Mouse (Mus musculus) cerebellum, adult (tissue): ENCODE measurements at regions not wholly inside any gene's neighbourhood (a gene's known extent, or its start where the extent isn't known, plus 50 kb on each side); places are given as distances from the start of the nearest gene placed in this dataset.
A peak's percentile ranks its signal among the peaks of the same experiment; 100 is the strongest.

ENCODE experiments used
- ATAC-seq: cut with Nextera tagmentation; 2 replicates; pipeline ENCODE4 v1.9.2; 2017; ENCODE audit warnings: mild to moderate bottlenecking, moderate library complexity, mixed read lengths; ENCODE audit not compliant: insufficient number of reproducible peaks, low FRiP score, low TSS enrichment

DNA sequence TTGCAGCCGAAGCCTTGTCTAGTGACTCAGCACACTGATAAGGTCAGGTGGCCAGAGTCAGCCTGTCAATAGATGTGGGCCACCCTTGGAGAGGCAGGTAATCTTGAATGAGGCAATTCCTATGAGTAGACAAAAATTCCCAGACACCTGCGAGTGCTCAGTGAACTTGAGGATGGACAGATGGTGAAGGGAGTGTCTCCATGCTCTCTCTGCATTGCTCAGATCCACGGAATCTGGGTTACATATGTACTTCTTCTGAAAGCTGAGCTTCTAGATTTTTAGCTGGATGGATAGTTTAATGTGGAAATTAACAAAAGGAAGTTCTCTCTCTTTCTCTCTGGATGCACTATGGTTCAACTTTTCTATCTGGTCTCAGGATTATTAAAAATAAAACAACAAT, 396.6 kb upstream of the Fbxo33 start:
- ATAC-seq = no peak

GRCm38 (mm10) chr12:59599785-59600184, 380.3 kb upstream of the Fbxo33 start:
- ATAC-seq = no peak

GRCm38 (mm10) chr12:59589354-59589753, 369.8 kb upstream of the Fbxo33 start:
- no peak for ATAC-seq

GRCm38 (mm10) chr12:59582587-59582986, 363.1 kb upstream of the Fbxo33 start:
- no peak for ATAC-seq

- no peak for ATAC-seq
Observed at GRCm38 (mm10) chr12:59579694-59580093, 360.2 kb upstream of the Fbxo33 start.

GRCm38 (mm10) chr12:59563960-59564359, 344.4 kb upstream of the Fbxo33 start:
- ATAC-seq = no peak

GRCm38 (mm10) chr12:59539788-59540187, 320.3 kb upstream of the Fbxo33 start:
- ATAC-seq = no peak

- no peak for ATAC-seq
Observed at GRCm38 (mm10) chr12:59530521-59530920, 311.0 kb upstream of the Fbxo33 start.

- no peak for ATAC-seq
Observed at GRCm38 (mm10) chr12:59523368-59523767, 303.8 kb upstream of the Fbxo33 start.

GRCm38 (mm10) chr12:59521946-59522345, 302.4 kb upstream of the Fbxo33 start:
- no peak for ATAC-seq

DNA sequence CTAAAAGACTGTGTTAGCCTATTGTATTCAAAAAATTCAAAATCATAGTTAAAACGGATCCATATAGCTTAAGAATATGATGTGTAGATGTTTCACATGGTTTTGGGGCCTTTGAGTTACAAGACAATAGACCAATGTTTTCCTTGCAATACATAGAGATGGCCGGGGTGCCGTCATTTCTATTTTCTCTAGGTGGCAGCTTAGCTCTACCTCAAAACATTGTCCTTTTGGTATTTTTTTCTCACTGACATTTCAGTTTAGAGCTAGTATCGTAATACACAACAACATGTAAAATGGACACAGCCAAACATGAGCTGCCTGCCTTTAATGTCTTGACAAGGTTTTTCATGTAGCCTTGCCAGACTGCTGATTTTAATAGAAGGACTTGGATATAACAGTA, 290.3 kb upstream of the Fbxo33 start:
- ATAC-seq = no peak

DNA sequence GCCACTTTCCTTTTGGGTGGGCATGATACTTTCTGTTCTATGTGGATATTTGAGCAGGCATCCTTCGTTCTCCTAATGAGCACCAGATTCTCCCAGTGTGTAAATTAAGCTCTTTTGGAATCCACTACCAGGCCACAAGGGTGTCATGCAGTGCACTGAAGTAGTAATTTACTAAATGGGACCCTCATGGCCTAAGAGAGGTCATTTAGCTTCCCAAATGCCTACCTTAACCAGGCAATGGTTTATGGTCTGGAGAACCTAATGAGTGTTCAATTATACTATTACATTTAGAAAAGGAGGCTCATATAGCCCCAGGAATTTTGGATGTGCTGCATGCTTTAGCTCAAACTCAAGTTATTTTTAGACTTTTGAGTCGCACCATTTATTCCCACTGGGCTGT, 289.6 kb upstream of the Fbxo33 start:
- no peak for ATAC-seq

DNA sequence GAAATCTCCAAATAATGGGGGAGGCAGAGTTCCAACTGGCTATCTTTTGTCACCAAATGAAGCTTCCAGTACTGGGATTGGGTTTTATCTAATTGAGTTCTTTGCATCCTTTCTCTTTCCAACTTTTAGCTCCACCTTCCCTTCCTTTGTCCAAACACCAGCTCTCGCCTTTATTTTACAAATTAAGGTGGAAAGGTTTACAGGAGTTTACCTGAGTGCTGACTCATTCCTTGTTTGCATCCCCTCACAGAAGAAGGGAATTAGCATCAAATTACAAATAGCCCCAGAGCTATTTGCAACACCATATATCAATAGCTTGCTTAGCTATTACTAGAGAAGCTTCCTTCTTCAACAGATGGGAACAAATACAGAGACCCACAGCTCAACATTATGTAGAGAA, 287.9 kb upstream of the Fbxo33 start:
- ATAC-seq = no peak

GRCm38 (mm10) chr12:59497434-59497833, 277.9 kb upstream of the Fbxo33 start:
- no peak for ATAC-seq

DNA sequence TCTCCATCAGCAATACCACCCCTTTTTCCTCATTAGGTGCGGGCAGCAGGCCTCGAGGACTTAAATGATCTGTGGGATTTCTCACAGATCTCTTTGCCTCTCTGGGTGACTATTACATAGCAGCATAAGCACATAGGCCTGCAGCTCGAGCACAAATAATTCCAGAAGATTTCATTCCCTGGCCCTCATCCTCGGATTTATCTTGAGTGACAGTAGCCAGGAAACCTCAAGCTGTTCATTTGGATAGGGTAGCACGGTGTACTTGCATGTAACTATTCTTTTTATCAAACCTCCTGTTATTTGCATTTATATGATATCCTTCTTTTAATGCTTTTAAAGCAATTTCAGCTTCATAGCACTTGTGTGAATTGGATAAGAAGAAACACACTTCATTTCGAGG, 268.5 kb upstream of the Fbxo33 start:
- no peak for ATAC-seq

GRCm38 (mm10) chr12:59487507-59487906, 268.0 kb upstream of the Fbxo33 start:
- no peak for ATAC-seq

DNA sequence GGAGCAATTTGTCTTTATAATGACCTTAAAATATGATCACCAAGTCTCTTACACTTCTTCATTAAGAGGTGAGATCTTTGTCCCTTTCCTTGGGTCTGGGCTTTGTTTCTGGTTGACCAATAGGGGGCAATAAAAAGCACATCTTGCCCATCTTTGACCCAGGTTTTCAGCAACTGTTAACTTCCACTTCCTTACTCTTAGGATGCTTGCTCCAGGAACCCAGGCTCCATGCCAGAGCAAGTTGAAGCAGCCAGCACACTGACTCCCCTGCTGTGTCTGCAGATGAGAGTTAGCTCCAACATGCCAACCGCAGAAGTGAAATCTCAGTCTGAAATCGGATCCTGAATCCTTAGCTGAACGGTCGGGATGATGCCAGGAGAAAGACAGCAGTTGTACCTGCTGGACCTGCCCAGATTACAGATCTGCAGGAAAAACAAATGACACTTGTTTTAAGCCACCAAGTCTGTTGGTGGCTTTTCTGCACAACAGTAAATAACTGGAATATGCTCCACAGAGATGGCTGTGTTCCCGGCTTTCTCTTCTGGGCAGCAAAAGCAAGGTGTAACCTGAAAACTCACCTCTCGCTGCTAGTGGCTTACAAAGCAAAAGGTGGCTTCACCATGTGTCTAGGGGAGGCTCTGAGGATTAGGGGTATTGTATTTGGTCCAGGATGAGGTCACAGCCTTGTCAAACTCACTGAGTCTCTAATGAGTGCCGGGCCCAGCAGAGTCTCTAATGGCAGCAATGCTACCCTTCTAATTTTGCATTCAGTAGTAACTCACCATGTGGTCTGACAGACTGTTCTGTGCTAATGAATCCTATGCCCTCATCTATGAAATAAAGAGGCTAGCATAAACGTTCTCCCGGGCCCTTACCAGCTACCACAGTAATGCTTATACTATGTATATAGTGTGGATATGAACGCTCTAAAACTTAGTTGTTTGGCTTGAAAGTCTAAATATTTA, 241.8 kb upstream of the Fbxo33 start:
- peak; percentile 83 for ATAC-seq

DNA sequence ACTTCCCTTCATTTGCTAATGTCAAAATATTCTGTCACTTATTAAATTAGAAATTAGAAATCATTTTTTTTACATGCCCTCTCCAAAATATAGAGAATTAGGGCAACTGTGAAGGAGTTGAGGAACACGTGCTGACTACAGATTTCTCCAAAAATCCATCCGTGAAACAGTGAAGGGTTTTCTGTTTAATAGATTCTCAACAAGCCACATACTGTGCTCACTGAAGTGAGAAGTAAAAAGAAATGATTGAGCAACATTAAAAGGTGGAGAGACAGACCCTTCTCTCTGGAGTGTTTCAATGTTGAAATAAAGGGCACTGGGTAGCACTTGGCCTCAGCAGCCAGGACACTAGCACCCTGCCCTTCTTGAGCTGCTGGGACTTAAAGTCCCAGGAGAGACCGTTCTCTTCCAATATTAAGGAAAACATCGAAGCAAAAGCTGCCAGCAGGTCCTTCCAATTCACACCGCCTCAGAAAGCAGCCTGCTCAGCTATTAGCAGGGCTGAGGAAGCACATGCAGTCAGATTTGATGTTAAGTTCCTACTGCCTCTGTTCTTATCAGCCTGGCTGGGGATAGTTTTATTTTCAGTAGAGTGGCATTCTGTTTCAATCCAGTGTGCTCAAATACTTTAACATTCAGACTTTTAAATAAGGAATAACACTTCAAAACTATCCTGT, 236.8 kb upstream of the Fbxo33 start:
- ATAC-seq = no peak

- no peak for ATAC-seq
Observed at GRCm38 (mm10) chr12:59415051-59415450, 195.5 kb upstream of the Fbxo33 start.

DNA sequence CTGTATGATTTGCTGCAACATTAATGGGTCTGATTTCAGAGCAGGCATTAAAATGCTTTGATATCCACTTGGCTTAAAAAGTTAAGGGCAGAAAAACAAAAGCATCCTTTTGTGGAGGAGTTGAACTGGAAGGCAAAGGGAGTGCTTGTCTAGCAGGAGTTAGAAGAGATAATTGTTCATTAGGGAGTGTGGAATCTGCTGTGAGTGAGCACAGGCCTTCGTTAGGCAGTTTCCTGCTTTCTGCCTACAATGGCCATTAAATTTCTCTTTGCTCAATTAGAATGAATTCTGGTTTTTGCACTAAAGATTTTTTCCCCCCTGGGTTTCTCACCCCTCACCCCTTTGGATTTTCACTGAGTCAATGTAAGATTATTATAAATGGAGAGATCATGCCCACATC, 192.0 kb upstream of the Fbxo33 start:
- no peak for ATAC-seq

GRCm38 (mm10) chr12:59391103-59391502, 171.6 kb upstream of the Fbxo33 start:
- no peak for ATAC-seq

DNA sequence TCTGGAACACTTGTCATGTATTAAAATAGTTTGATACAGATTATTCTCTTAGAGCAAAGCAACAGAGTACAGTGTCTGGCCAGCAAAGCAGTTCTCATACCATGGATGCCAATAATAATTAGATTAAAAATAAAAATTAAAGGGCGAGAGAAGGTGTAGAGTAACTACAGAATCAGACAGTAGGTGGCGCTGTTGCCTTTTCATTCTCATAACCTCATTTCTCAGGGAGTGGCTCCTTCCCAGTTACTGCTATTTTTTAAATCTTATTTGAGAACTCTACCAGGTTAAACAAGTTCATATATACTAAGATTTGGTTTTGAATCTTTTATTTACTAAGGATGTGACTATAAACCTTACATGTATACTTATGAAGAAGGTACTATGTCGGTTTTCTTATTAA, 163.3 kb upstream of the Fbxo33 start:
- no peak for ATAC-seq
